Mouse (Mus musculus) R1 (cell line): ENCODE results near the gene Golga4.
A peak's percentile ranks its signal among the peaks of the same experiment; 100 is the strongest.

Experiments
- DNase-seq: peaks from one replicate; pipeline ENCODE4 v3.0.0-alpha.2; 2018; ENCODE audit warnings: low read depth, low spot score

Gene Golga4

GRCm38 (mm10) chr9:118521659-118522058, 15.6 kb downstream of the Golga4 start:
- DNase-seq, result peak; percentile 25

- no peak for DNase-seq
Measured at GRCm38 (mm10) chr9:118523738-118524137, 17.7 kb downstream of the Golga4 start.

- peak; percentile 65 for DNase-seq
Measured at GRCm38 (mm10) chr9:118527056-118527455, 21.0 kb downstream of the Golga4 start.

- DNase-seq, result no peak
Measured at GRCm38 (mm10) chr9:118529783-118530182, 23.7 kb downstream of the Golga4 start.

- no peak for DNase-seq
Measured at GRCm38 (mm10) chr9:118530679-118531078, 24.6 kb downstream of the Golga4 start.

GRCm38 (mm10) chr9:118532516-118533205, 26.6 kb downstream of the Golga4 start:
- no peak for DNase-seq

- DNase-seq, result no peak
Measured at GRCm38 (mm10) chr9:118536946-118537345, 30.9 kb downstream of the Golga4 start.

GRCm38 (mm10) chr9:118537463-118538339, 31.6 kb downstream of the Golga4 start:
- DNase-seq, result peak; percentile 95

- DNase-seq, result no peak
Measured at GRCm38 (mm10) chr9:118541851-118542250, 35.8 kb downstream of the Golga4 start.

- no peak for DNase-seq
Measured at GRCm38 (mm10) chr9:118545146-118545545, 39.1 kb downstream of the Golga4 start.

GRCm38 (mm10) chr9:118548651-118549050, 42.6 kb downstream of the Golga4 start:
- DNase-seq, result no peak

GRCm38 (mm10) chr9:118556951-118557780, 51.1 kb downstream of the Golga4 start:
- DNase-seq, result no peak

GRCm38 (mm10) chr9:118563356-118563755, 57.3 kb downstream of the Golga4 start:
- DNase-seq, result no peak

GRCm38 (mm10) chr9:118563866-118564265, 57.8 kb downstream of the Golga4 start:
- DNase-seq, result no peak

- DNase-seq, result no peak
Measured at GRCm38 (mm10) chr9:118564696-118565095, 58.6 kb downstream of the Golga4 start.

GRCm38 (mm10) chr9:118569328-118569727, 63.3 kb downstream of the Golga4 start:
- no peak for DNase-seq

- DNase-seq, result peak; percentile 47
Measured at GRCm38 (mm10) chr9:118570865-118571264, 64.8 kb downstream of the Golga4 start.

GRCm38 (mm10) chr9:118571701-118572100, 65.6 kb downstream of the Golga4 start:
- DNase-seq, result no peak

GRCm38 (mm10) chr9:118574911-118575310, 68.8 kb downstream of the Golga4 start:
- DNase-seq, result no peak

GRCm38 (mm10) chr9:118580371-118580770, 74.3 kb downstream of the Golga4 start:
- DNase-seq, result no peak

GRCm38 (mm10) chr9:118582757-118583156, 76.7 kb downstream of the Golga4 start:
- no peak for DNase-seq

GRCm38 (mm10) chr9:118584838-118585237, 78.8 kb downstream of the Golga4 start:
- DNase-seq, result no peak
